Mouse (Mus musculus): ENCODE measurements around the gene Ano10. TPM values are rescaled to one million over a fixed set of nuclear protein-coding genes. Genes with fewer than 3 reads are reported as not detected.

Ano10 gene
- polyA plus RNA-seq, 1 experiment from 2014 or later, result 31.9 TPM

- peaks cover 11% of the 10 kb centered on the region; the same call in 1 of the 2 replicates for H3K36me3 ChIP-seq
- H3K9me3 ChIP-seq, result no peaks in the 10 kb centered on the region
- WGBS, result 32% methylated on average over 4 of the region's 4 CpGs
- H3K4me1 ChIP-seq, result peaks cover 14% of the 10 kb centered on the region; the same call in 1 of the 2 replicates
- no peak overlapping the region for H3K27ac ChIP-seq
- H3K4me3 ChIP-seq, result no peak overlapping the region
- no peak overlapping the region for H3K9ac ChIP-seq
- ATAC-seq (ENCODE audit: insufficient number of reproducible peaks, insufficient read depth, low FRiP score, low TSS enrichment, low read depth), result no peak
- no peaks in the 10 kb centered on the region for H3K27me3 ChIP-seq
- no peak overlapping the region for H3K4me2 ChIP-seq
Measured at GRCm38 (mm10) chr9:122244080-122244799, 50.0 kb downstream of the Ano10 start.

GRCm38 (mm10) chr9:122243297-122243696 is 50.9 kb downstream of the Ano10 start:
- Histone ChIP-seq H3K27me3 (no peaks in the 10 kb centered on the region), H3K36me3 (peaks cover 11% of the 10 kb centered on the region; the same call in 1 of the 2 replicates), H3K4me1 (peaks cover 13% of the 10 kb centered on the region; the same call in 1 of the 2 replicates), H3K9ac (no peak overlapping the region), H3K27ac (no peak overlapping the region), H3K4me3 (no peak overlapping the region), H3K4me2 (no peak overlapping the region), H3K9me3 (no peaks in the 10 kb centered on the region)
- ATAC-seq (ENCODE audit: insufficient number of reproducible peaks, insufficient read depth, low FRiP score, low TSS enrichment, low read depth), result no peak
- WGBS, result 44% methylated on average over 1 of the region's 1 CpGs

GRCm38 (mm10) chr9:122242856-122243255 is 51.4 kb downstream of the Ano10 start:
- Histone ChIP-seq H3K9ac (no peak overlapping the region), H3K9me3 (no peaks in the 10 kb centered on the region), H3K4me2 (no peak overlapping the region), H3K27me3 (no peaks in the 10 kb centered on the region), H3K4me3 (no peak overlapping the region), H3K36me3 (peaks cover 11% of the 10 kb centered on the region; the same call in 1 of the 2 replicates), H3K4me1 (peaks cover 9% of the 10 kb centered on the region; the same call in 1 of the 2 replicates), H3K27ac (no peak overlapping the region)
- 9% methylated on average over 7 of the region's 7 CpGs for WGBS
- ATAC-seq (ENCODE audit: insufficient number of reproducible peaks, insufficient read depth, low FRiP score, low TSS enrichment, low read depth), result no peak

- no peak overlapping the region for H3K4me3 ChIP-seq
- H3K9ac ChIP-seq, result no peak overlapping the region
- no peak overlapping the region for H3K27ac ChIP-seq
- peaks cover 11% of the 10 kb centered on the region; the same call in 1 of the 2 replicates for H3K36me3 ChIP-seq
- H3K4me2 ChIP-seq, result no peak overlapping the region
- H3K27me3 ChIP-seq, result no peaks in the 10 kb centered on the region
- H3K4me1 ChIP-seq, result peaks cover 6% of the 10 kb centered on the region; the same call in 1 of the 2 replicates
- WGBS, result 45% methylated on average over 10 of the region's 10 CpGs
- no peaks in the 10 kb centered on the region for H3K9me3 ChIP-seq
- ATAC-seq (ENCODE audit: insufficient number of reproducible peaks, insufficient read depth, low FRiP score, low TSS enrichment, low read depth), result no peak
Measured at GRCm38 (mm10) chr9:122241812-122242400, 52.3 kb downstream of the Ano10 start.

- 46% methylated on average over 8 of the region's 8 CpGs for WGBS
- Histone ChIP-seq H3K9me3 (no peaks in the 10 kb centered on the region), H3K4me2 (no peak overlapping the region), H3K27me3 (no peaks in the 10 kb centered on the region), H3K4me3 (no peak overlapping the region), H3K27ac (no peak overlapping the region), H3K36me3 (no peaks in the 10 kb centered on the region), H3K9ac (no peak overlapping the region), H3K4me1 (peaks cover 6% of the 10 kb centered on the region; the same call in 1 of the 2 replicates)
- no peak for ATAC-seq (ENCODE audit: insufficient number of reproducible peaks, insufficient read depth, low FRiP score, low TSS enrichment, low read depth)
Measured at GRCm38 (mm10) chr9:122240629-122241199, 53.5 kb downstream of the Ano10 start.

- no peak for ATAC-seq (ENCODE audit: insufficient number of reproducible peaks, insufficient read depth, low FRiP score, low TSS enrichment, low read depth)
- no peak overlapping the region for H3K4me3 ChIP-seq
- H3K9ac ChIP-seq, result no peak overlapping the region
- no peaks in the 10 kb centered on the region for H3K27me3 ChIP-seq
- WGBS, result 71% methylated on average over 3 of the region's 3 CpGs
- H3K9me3 ChIP-seq, result no peaks in the 10 kb centered on the region
- H3K4me2 ChIP-seq, result no peak overlapping the region
- 0 out of 2 replicates have a peak, but pooled peaks cover 4% of the 10 kb centered on the region for H3K36me3 ChIP-seq
- H3K4me1 ChIP-seq, result no peaks in the 10 kb centered on the region
- H3K27ac ChIP-seq, result no peak overlapping the region
Measured at GRCm38 (mm10) chr9:122234741-122235140, 59.5 kb downstream of the Ano10 start.

GRCm38 (mm10) chr9:122233972-122234345 is 60.3 kb downstream of the Ano10 start:
- ATAC-seq (ENCODE audit: insufficient number of reproducible peaks, insufficient read depth, low FRiP score, low TSS enrichment, low read depth), result no peak
- WGBS, result 75% methylated on average over 7 of the region's 7 CpGs
- no peak overlapping the region for H3K4me3 ChIP-seq

GRCm38 (mm10) chr9:122233316-122233971 is 60.8 kb downstream of the Ano10 start:
- no peaks in the 10 kb centered on the region for H3K4me1 ChIP-seq
- H3K9ac ChIP-seq, result no peak overlapping the region
- ATAC-seq (ENCODE audit: insufficient number of reproducible peaks, insufficient read depth, low FRiP score, low TSS enrichment, low read depth), result no peak
- no peak overlapping the region for H3K4me3 ChIP-seq
- 0 out of 2 replicates have a peak, but pooled peaks cover 4% of the 10 kb centered on the region for H3K36me3 ChIP-seq
- no peak overlapping the region for H3K4me2 ChIP-seq
- no peak overlapping the region for H3K27ac ChIP-seq
- H3K9me3 ChIP-seq, result no peaks in the 10 kb centered on the region
- 92% methylated on average over 8 of the region's 8 CpGs for WGBS
- H3K27me3 ChIP-seq, result no peaks in the 10 kb centered on the region

More at GRCm38 (mm10) chr9:122233972-122234345, 60.3 kb downstream of the Ano10 start:
- no peaks in the 10 kb centered on the region for H3K4me1 ChIP-seq
- H3K27me3 ChIP-seq, result no peaks in the 10 kb centered on the region
- no peak overlapping the region for H3K9ac ChIP-seq
- H3K27ac ChIP-seq, result no peak overlapping the region
- 0 out of 2 replicates have a peak, but pooled peaks cover 4% of the 10 kb centered on the region for H3K36me3 ChIP-seq
- no peaks in the 10 kb centered on the region for H3K9me3 ChIP-seq
- no peak overlapping the region for H3K4me2 ChIP-seq

GRCm38 (mm10) chr9:122232912-122233311 is 61.3 kb downstream of the Ano10 start:
- H3K36me3 ChIP-seq, result 0 out of 2 replicates have a peak, but pooled peaks cover 4% of the 10 kb centered on the region
- no peak for ATAC-seq (ENCODE audit: insufficient number of reproducible peaks, insufficient read depth, low FRiP score, low TSS enrichment, low read depth)

GRCm38 (mm10) chr9:122230701-122231100 is 63.5 kb downstream of the Ano10 start:
- Histone ChIP-seq H3K27me3 (no peaks in the 10 kb centered on the region), H3K9me3 (no peaks in the 10 kb centered on the region), H3K9ac (no peak overlapping the region), H3K4me2 (no peak overlapping the region), H3K36me3 (0 out of 2 replicates have a peak, but pooled peaks cover 4% of the 10 kb centered on the region), H3K4me3 (no peak overlapping the region), H3K27ac (no peak overlapping the region), H3K4me1 (peaks cover 10% of the 10 kb centered on the region)
- ATAC-seq (ENCODE audit: insufficient number of reproducible peaks, insufficient read depth, low FRiP score, low TSS enrichment, low read depth), result no peak
- 76% methylated on average over 4 of the region's 4 CpGs for WGBS

More at GRCm38 (mm10) chr9:122232912-122233311, 61.3 kb downstream of the Ano10 start:
- H3K9me3 ChIP-seq, result no peaks in the 10 kb centered on the region
- no peak overlapping the region for H3K4me2 ChIP-seq
- no peak overlapping the region for H3K9ac ChIP-seq
- no peaks in the 10 kb centered on the region for H3K4me1 ChIP-seq
- 78% methylated on average over 2 of the region's 2 CpGs for WGBS
- no peak overlapping the region for H3K4me3 ChIP-seq
- no peaks in the 10 kb centered on the region for H3K27me3 ChIP-seq
- H3K27ac ChIP-seq, result no peak overlapping the region

- Histone ChIP-seq H3K36me3 (no peaks in the 10 kb centered on the region), H3K27ac (no peak overlapping the region), H3K9me3 (no peaks in the 10 kb centered on the region), H3K27me3 (no peaks in the 10 kb centered on the region), H3K4me2 (no peak overlapping the region), H3K9ac (no peak overlapping the region), H3K4me1 (peaks cover 23% of the 10 kb centered on the region), H3K4me3 (no peak overlapping the region)
- no peak for ATAC-seq (ENCODE audit: insufficient number of reproducible peaks, insufficient read depth, low FRiP score, low TSS enrichment, low read depth)
- whole genome bisulfite sequencing, result 91% methylated on average over 4 of the region's 4 CpGs
Measured at GRCm38 (mm10) chr9:122226419-122226818, 67.8 kb downstream of the Ano10 start.
